Mouse (Mus musculus): Measurements from ENCODE around the gene Mrgpra3.

The Mrgpra3 gene

GRCm38 (mm10) chr7:47601272-47601671 lies at the start of gene Mrgpra3:
Gene Mrgpra3 (minus strand): TSS chr7:47601372.
- TF ChIP-seq GATA4 (IDR thresholded peaks at IDR 0.05; ENCODE audit: insufficient replicate concordance, low read length) = no peak
